Mouse (Mus musculus) G1E-ER4 (cell line): ENCODE data around the gene Fap. TPM values are rescaled to one million over a fixed set of nuclear protein-coding genes. Genes with fewer than 3 reads are reported as not detected.

Source experiments
- GATA1 ChIP-seq: IDR thresholded peaks from one replicate; pipeline ENCODE4 v1.8.0; 2012; ENCODE audit warnings: low read length, inconsistent platforms
- polyA plus RNA-seq: library from polyadenylated mRNA; stranded (reverse); fragments of >175 nt; gene quantifications from 2 replicates; pipeline ENCODE4 v1.2.3, GENCODE M21; 2012

The Fap gene
- polyA plus RNA-seq, 1 experiment, result not detected

GRCm38 (mm10) chr2:62557417-62557816 lies 16.5 kb downstream of the Fap start:
- no peak for TF ChIP-seq GATA1

- no peak for TF ChIP-seq GATA1
Measured at GRCm38 (mm10) chr2:62556349-62556748, 17.5 kb downstream of the Fap start.

GRCm38 (mm10) chr2:62549659-62550058 lies 24.2 kb downstream of the Fap start:
- TF ChIP-seq GATA1, result no peak

GRCm38 (mm10) chr2:62549131-62549530 lies 24.7 kb downstream of the Fap start:
- TF ChIP-seq GATA1, result no peak

- no peak for TF ChIP-seq GATA1
Measured at GRCm38 (mm10) chr2:62548104-62548503, 25.8 kb downstream of the Fap start.

- peak; percentile 6 for TF ChIP-seq GATA1
Measured at GRCm38 (mm10) chr2:62535483-62535882, 38.4 kb downstream of the Fap start.

GRCm38 (mm10) chr2:62531065-62531464 lies 42.8 kb downstream of the Fap start:
- no peak for TF ChIP-seq GATA1

GRCm38 (mm10) chr2:62526399-62526798 lies 47.5 kb downstream of the Fap start:
- no peak for TF ChIP-seq GATA1

GRCm38 (mm10) chr2:62517790-62518189 lies 56.1 kb downstream of the Fap start:
- TF ChIP-seq GATA1, result no peak

GRCm38 (mm10) chr2:62514477-62514876 lies 59.4 kb downstream of the Fap start:
- no peak for TF ChIP-seq GATA1

- TF ChIP-seq GATA1, result no peak
Measured at GRCm38 (mm10) chr2:62513477-62513876, 60.4 kb downstream of the Fap start.

GRCm38 (mm10) chr2:62507130-62507529 lies 66.7 kb downstream of the Fap start:
- TF ChIP-seq GATA1, result no peak

GRCm38 (mm10) chr2:62506441-62506840 lies 67.4 kb downstream of the Fap start:
- no peak for TF ChIP-seq GATA1

- no peak for TF ChIP-seq GATA1
Measured at GRCm38 (mm10) chr2:62504269-62504796, 69.5 kb downstream of the Fap start.

GRCm38 (mm10) chr2:62503326-62503725 lies 70.5 kb downstream of the Fap start:
- no peak for TF ChIP-seq GATA1

GRCm38 (mm10) chr2:62502516-62502915 lies 71.4 kb downstream of the Fap start:
- TF ChIP-seq GATA1, result no peak

GRCm38 (mm10) chr2:62498821-62499220 lies 75.1 kb downstream of the Fap start:
- no peak for TF ChIP-seq GATA1

GRCm38 (mm10) chr2:62498086-62498485 lies 75.8 kb downstream of the Fap start:
- no peak for TF ChIP-seq GATA1

- TF ChIP-seq GATA1, result no peak
Measured at GRCm38 (mm10) chr2:62497333-62498002, 76.4 kb downstream of the Fap start.
